Mouse (Mus musculus) hindbrain, postnatal 0 days (tissue): ENCODE measurements at regions not wholly inside any gene's neighbourhood (a gene's known extent, or its start where the extent isn't known, plus 50 kb on each side); places are given as distances from the start of the nearest gene placed in this dataset.
"Not testable (repeated sequence)": the region's sequence is repeated elsewhere in the genome, so short reads cannot be mapped to it uniquely, and the experiment has no call there.

Experiments used
- ATAC-seq: fragments of 200-750 bp; cut with Nextera tagmentation; 2 replicates; pipeline ENCODE4 v1.8.0; 2017; ENCODE audit warnings: mild to moderate bottlenecking, moderate TSS enrichment, moderate library complexity
- DNase-seq: peaks from one replicate; pipeline ENCODE4 v3.0.0-alpha.2; 2015; ENCODE audit warnings: low spot score
- H3K27ac ChIP-seq: fragments of 300-500 bp; sonication (generic); 2 replicates; pipeline ENCODE4 v1.5.1; 2014; ENCODE audit warnings: mild to moderate bottlenecking
- H3K27me3 ChIP-seq: fragments of 300-500 bp; sonication (generic); 2 replicates; pipeline ENCODE4 v1.6.1; 2014; ENCODE audit warnings: low read length, mixed read lengths; ENCODE audit not compliant: insufficient read depth
- H3K36me3 ChIP-seq: fragments of 300-500 bp; sonication (generic); 2 replicates; pipeline ENCODE4 v1.6.1; 2014; ENCODE audit warnings: low read length, mixed read lengths; ENCODE audit not compliant: insufficient read depth
- H3K4me1 ChIP-seq: fragments of 300-500 bp; sonication (generic); 2 replicates; pipeline ENCODE4 v1.6.1; 2014; ENCODE audit warnings: antibody characterized with exemption, low read length, mixed read lengths; ENCODE audit not compliant: insufficient read depth
- H3K4me2 ChIP-seq: fragments of 300-500 bp; sonication (generic); 2 replicates; pipeline ENCODE4 v1.6.1; 2014; ENCODE audit warnings: low read depth, mild to moderate bottlenecking, low read length, moderate library complexity, mixed read lengths
- H3K4me3 ChIP-seq: fragments of 300-500 bp; sonication (generic); 2 replicates; pipeline ENCODE4 v1.5.1; 2014; ENCODE audit warnings: low read length
- H3K9ac ChIP-seq: fragments of 300-500 bp; sonication (generic); replicated peaks from 2 replicates; pipeline ENCODE4 v1.6.1; 2014; ENCODE audit warnings: mild to moderate bottlenecking, low read length, moderate library complexity, mixed read lengths
- H3K9me3 ChIP-seq: fragments of 300-500 bp; sonication (generic); 2 replicates; pipeline ENCODE4 v1.6.1; 2016; ENCODE audit warnings: low read length, mixed read lengths
- CTCF ChIP-seq: IDR thresholded peaks from 2 replicates; pipeline ENCODE4 v1.5.1; 2016; ENCODE audit warnings: antibody characterized with exemption, control low read depth, low read depth
- WGBS: fragments of 180-500 bp; shearing (Covaris S2); extraction: QIAGEN DNeasy Blood & Tissue Kit; methylation state at CpG from one replicate; pipeline ENCODE4 v1.1.7; 2014; 5-methylcytosine and 5-hydroxymethylcytosine counted together

GRCm38 (mm10) chr4:22699561-22699960 is 211.4 kb upstream of the Pou3f2 start:
- WGBS: 93% methylated on average over 12 of the region's 12 CpGs
- DNase-seq (no peak), ATAC-seq (no peak)
- Histone ChIP-seq H3K4me2 (no peak overlapping the region), H3K4me1 (no peaks in the 10 kb centered on the region), H3K27me3 (no peaks in the 10 kb centered on the region), H3K9me3 (no peaks in the 10 kb centered on the region), H3K9ac (no peak overlapping the region), H3K27ac (no peak overlapping the region), H3K4me3 (no peak overlapping the region), H3K36me3 (no peaks in the 10 kb centered on the region)
- TF ChIP-seq CTCF: no peak

DNA sequence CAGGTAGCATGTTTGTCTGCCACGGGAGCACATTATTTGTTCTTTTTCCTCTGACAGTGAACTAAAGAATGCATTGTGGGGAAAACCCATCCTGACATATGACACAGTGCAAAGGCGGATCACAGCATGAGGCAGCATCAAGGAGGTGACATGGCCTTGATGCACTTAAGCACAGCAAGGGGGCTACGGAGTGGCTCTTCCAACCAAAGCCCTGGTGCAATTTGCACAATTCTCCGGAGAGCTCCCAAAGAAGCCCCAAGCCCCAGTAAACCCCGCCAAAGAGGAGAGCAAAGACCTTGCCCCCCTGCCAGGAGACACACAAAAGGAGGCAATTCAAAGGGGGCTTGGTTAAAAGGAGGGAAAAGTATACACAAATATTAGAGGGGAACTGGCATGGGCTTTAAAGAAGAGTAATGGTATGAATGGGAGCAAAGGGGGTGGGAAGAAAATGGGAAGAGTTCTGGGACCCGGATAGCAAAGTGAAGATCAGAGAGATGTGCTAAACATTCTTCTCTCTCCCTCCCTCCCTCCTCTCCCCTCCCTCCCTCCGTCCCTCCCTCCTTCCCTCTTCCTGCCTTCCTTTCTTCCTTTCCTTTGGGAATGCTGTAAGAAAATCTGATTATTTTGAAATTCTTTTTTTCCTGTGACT is 179.7 kb upstream of the Pou3f2 start:
- H3K36me3 ChIP-seq: no peaks in the 10 kb centered on the region
- no peak for TF ChIP-seq CTCF
- no peaks in the 10 kb centered on the region for H3K9me3 ChIP-seq
- H3K27ac ChIP-seq: no peak overlapping the region
- DNase-seq (peak; percentile 1), ATAC-seq (no peak)
- 2% methylated on average over 7 of the region's 7 CpGs for WGBS
- peaks cover 5% of the 10 kb centered on the region; the same call in 1 of the 2 replicates for H3K4me1 ChIP-seq
- H3K9ac ChIP-seq: no peak overlapping the region
- peak overlapping the region; percentile 39 for H3K4me2 ChIP-seq
- H3K4me3 ChIP-seq: no peak overlapping the region
- H3K27me3 ChIP-seq: no peaks in the 10 kb centered on the region

- H3K9ac ChIP-seq: no peak overlapping the region
- no peaks in the 10 kb centered on the region for H3K27me3 ChIP-seq
- peak; percentile 9 for DNase-seq
- no peaks in the 10 kb centered on the region for H3K9me3 ChIP-seq
- H3K27ac ChIP-seq: no peak overlapping the region
- H3K4me1 ChIP-seq: no peaks in the 10 kb centered on the region
- no peak for TF ChIP-seq CTCF
- no peak overlapping the region for H3K4me3 ChIP-seq
- no peak for ATAC-seq
- 60% methylated on average over 3 of the region's 3 CpGs for WGBS
- no peaks in the 10 kb centered on the region for H3K36me3 ChIP-seq
- H3K4me2 ChIP-seq: no peak overlapping the region
Measured at GRCm38 (mm10) chr4:22645616-22646015, 157.4 kb upstream of the Pou3f2 start.

- H3K4me1 ChIP-seq: no peaks in the 10 kb centered on the region
- no peak overlapping the region for H3K4me3 ChIP-seq
- H3K27ac ChIP-seq: no peak overlapping the region
- H3K4me2 ChIP-seq: no peak overlapping the region
- no peaks in the 10 kb centered on the region for H3K36me3 ChIP-seq
- H3K9me3 ChIP-seq: no peaks in the 10 kb centered on the region
- no peak for DNase-seq
- no peak for ATAC-seq
- WGBS: 67% methylated on average over 2 of the region's 2 CpGs
- no peaks in the 10 kb centered on the region for H3K27me3 ChIP-seq
- no peak for TF ChIP-seq CTCF
- H3K9ac ChIP-seq: no peak overlapping the region
Measured at GRCm38 (mm10) chr4:22608922-22609321, 120.8 kb upstream of the Pou3f2 start.

DNA sequence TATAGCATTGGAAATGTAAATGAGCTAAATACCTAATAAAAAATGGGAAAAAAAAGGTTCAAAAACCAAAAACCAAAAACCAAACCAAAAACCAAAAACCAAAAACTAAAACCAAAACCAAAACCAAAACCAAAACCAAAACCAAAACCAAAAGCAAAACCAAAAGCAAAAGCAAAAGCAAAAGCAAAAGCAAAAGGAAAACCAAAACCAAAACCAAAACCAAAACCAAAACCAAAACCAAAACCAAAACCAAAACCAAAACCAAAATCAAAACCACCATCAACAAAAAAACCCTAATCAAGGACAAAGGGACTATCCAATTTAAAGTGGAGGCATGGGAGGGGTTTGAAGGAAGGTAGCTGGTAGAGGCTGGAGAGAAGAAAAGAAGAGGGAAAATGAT is 114.0 kb upstream of the Pou3f2 start:
- not testable (repeated sequence) for H3K4me3 ChIP-seq, DNase-seq, H3K27ac ChIP-seq, H3K4me1 ChIP-seq, H3K36me3 ChIP-seq, H3K9ac ChIP-seq, ATAC-seq, H3K4me2 ChIP-seq, H3K9me3 ChIP-seq, H3K27me3 ChIP-seq

DNA sequence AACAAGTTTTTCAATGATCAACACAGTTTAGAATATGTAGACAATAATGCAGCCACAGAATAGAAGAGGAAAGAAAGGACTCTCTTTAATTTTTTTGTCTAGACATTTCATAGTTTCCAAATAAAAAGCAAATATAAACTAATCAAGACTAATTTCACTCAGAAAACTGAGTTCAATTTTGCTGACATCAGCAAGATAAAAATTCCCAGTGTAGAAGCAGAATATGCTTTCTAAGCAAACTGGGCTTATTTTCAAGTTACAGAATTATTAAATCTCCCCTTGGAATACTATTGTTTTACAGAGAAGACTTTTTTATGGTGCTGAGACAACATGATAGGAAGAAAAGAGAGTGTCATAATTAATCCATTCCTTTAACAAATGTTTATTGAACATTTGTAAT is 99.0 kb upstream of the Pou3f2 start:
- no peak overlapping the region for H3K4me2 ChIP-seq
- no peaks in the 10 kb centered on the region for H3K36me3 ChIP-seq
- H3K27ac ChIP-seq: no peak overlapping the region
- no peak for DNase-seq
- no peaks in the 10 kb centered on the region for H3K9me3 ChIP-seq
- H3K9ac ChIP-seq: no peak overlapping the region
- H3K4me1 ChIP-seq: no peaks in the 10 kb centered on the region
- no peaks in the 10 kb centered on the region for H3K27me3 ChIP-seq
- ATAC-seq: no peak
- no peak for TF ChIP-seq CTCF
- H3K4me3 ChIP-seq: no peak overlapping the region

DNA sequence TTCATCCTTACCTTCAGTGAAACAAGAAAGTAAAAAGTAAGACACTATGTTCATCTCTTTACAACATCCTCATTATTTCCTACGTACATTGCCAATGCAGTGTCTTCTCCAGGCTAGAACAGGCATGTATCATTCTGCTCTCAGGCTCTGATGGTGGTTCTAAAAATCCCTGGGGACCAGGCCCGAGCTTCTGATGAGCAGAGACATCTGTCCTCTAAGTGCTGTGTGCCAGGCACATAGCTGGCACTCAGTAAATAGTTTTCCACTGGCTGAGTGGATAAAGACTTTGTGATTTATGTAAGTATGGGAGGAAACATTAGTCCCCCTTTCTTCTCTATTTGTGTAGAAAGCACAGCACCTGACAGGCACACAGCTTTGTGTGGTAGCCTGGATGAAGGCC is 77.8 kb upstream of the Pou3f2 start:
- H3K4me2 ChIP-seq: no peak overlapping the region
- no peaks in the 10 kb centered on the region for H3K9me3 ChIP-seq
- no peaks in the 10 kb centered on the region for H3K36me3 ChIP-seq
- no peaks in the 10 kb centered on the region for H3K4me1 ChIP-seq
- TF ChIP-seq CTCF: no peak
- no peak overlapping the region for H3K9ac ChIP-seq
- DNase-seq: peak; percentile 58
- H3K4me3 ChIP-seq: no peak overlapping the region
- 34% methylated on average over 2 of the region's 2 CpGs for WGBS
- H3K27me3 ChIP-seq: no peaks in the 10 kb centered on the region
- ATAC-seq: peak; percentile 76
- H3K27ac ChIP-seq: no peak overlapping the region
